Mouse (Mus musculus) megakaryocyte-erythroid progenitor cell, adult 5-6 weeks (primary cell): ENCODE data around the gene Styk1. TPM values are rescaled to one million over a fixed set of nuclear protein-coding genes. Genes with fewer than 3 reads are reported as not detected.

Source experiments
- ATAC-seq: replicated peaks from 2 replicates; pipeline ENCODE4 v1.8.0; 2016; ENCODE audit warnings: mild to moderate bottlenecking, inconsistent platforms; ENCODE audit not compliant: severe bottlenecking, poor library complexity, low FRiP score, low TSS enrichment
- total RNA-seq, 2 experiments: library from RNA; stranded (forward) in 1 of 2; stranded (reverse) in 1 of 2; fragments of 200-1000, 215-1000 nt in 1 of 2; fragments of >200 nt in 1 of 2; fragmentation: Nextera tagmentation in 1 of 2; gene quantifications; 2 replicates each; pipeline ENCODE4 v1.2.3; 2014 to 2017

Gene Styk1
- total RNA-seq, 2 experiments from 2014 or later = 0.39 to 1.6 TPM

- no peak; the same call in 1 of the 2 replicates for ATAC-seq
These were observed 17.4 kb upstream of the Styk1 start for GRCm38 (mm10) chr6:131370767-131371166.

GRCm38 (mm10) chr6:131369866-131370616, 16.6 kb upstream of the Styk1 start:
- ATAC-seq = no peak

GRCm38 (mm10) chr6:131367101-131367500, 13.7 kb upstream of the Styk1 start:
- ATAC-seq = peak; percentile 63

- ATAC-seq = peak; percentile 66
These were observed 11.0 kb upstream of the Styk1 start for GRCm38 (mm10) chr6:131364353-131364752.

- ATAC-seq = no peak
These were observed 9.8 kb upstream of the Styk1 start for GRCm38 (mm10) chr6:131362987-131363765.

- peak; percentile 53 for ATAC-seq
These were observed 7.3 kb upstream of the Styk1 start for GRCm38 (mm10) chr6:131360693-131361092.

GRCm38 (mm10) chr6:131359543-131359942, 6.1 kb upstream of the Styk1 start:
- peak; percentile 49 for ATAC-seq

GRCm38 (mm10) chr6:131354913-131355312, 1.5 kb upstream of the Styk1 start:
- no peak for ATAC-seq

GRCm38 (mm10) chr6:131347026-131347425, 6.4 kb downstream of the Styk1 start:
- no peak for ATAC-seq

- ATAC-seq = no peak
These were observed 9.1 kb downstream of the Styk1 start for GRCm38 (mm10) chr6:131344346-131344745.

GRCm38 (mm10) chr6:131340082-131340481, 13.3 kb downstream of the Styk1 start:
- ATAC-seq = no peak

GRCm38 (mm10) chr6:131339309-131339708, 14.1 kb downstream of the Styk1 start:
- ATAC-seq = no peak

- ATAC-seq = no peak
These were observed 14.6 kb downstream of the Styk1 start for GRCm38 (mm10) chr6:131338787-131339186.

GRCm38 (mm10) chr6:131327076-131327475, 26.3 kb downstream of the Styk1 start:
- no peak for ATAC-seq

GRCm38 (mm10) chr6:131321854-131322639, 31.4 kb downstream of the Styk1 start:
- 0 out of 2 replicates have a peak, but pooled peaks have one; percentile 25 for ATAC-seq

- ATAC-seq = peak; percentile 59
These were observed 37.0 kb downstream of the Styk1 start for GRCm38 (mm10) chr6:131316155-131317101.

GRCm38 (mm10) chr6:131308031-131308430, 45.4 kb downstream of the Styk1 start:
- ATAC-seq = peak; percentile 51

- no peak for ATAC-seq
These were observed 48.6 kb downstream of the Styk1 start for GRCm38 (mm10) chr6:131304776-131305175.

- ATAC-seq = no peak
These were observed 54.9 kb downstream of the Styk1 start for GRCm38 (mm10) chr6:131298531-131298930.
